Mouse (Mus musculus): ENCODE measurements around the gene Foxe3. TPM values are rescaled to one million over a fixed set of nuclear protein-coding genes. Genes with fewer than 3 reads are reported as not detected.

Gene Foxe3
- total and polyA plus RNA-seq, 3 experiments: not detected

GRCm38 (mm10) chr4:114959533-114959932, 33.7 kb upstream of the Foxe3 start:
- in situ Hi-C loops (cut with MboI; ENCODE audit: low pct_ligation_motif_present, low pct_unique_long_range_greater_than_20kb, low sequenced_read_pairs) (no loop called here), dilution Hi-C loops (cut with MboI; ENCODE audit: extremely low pct_ligation_motif_present, extremely low pct_unique_long_range_greater_than_20kb, low sequenced_read_pairs) (no loop called here)
- TF ChIP-seq IRF4 (IDR thresholded peaks at IDR 0.05; ENCODE audit: low read depth, low read length): no peak
- TF ChIP-seq HCFC1 (IDR thresholded peaks at IDR 0.05; ENCODE audit: low read depth, low read length): no peak
- no peak for TF ChIP-seq JUN (IDR thresholded peaks at IDR 0.05; ENCODE audit: insufficient read depth, low read depth, low read length)
- TF ChIP-seq ETS1 (conservative IDR thresholded peaks at IDR 0.05; ENCODE audit: low read depth, low read length): no peak
- no peak for TF ChIP-seq BHLHE40 (IDR thresholded peaks at IDR 0.05; ENCODE audit: low read depth, low read length)
- TF ChIP-seq JUND (conservative IDR thresholded peaks at IDR 0.05; ENCODE audit: low read depth, low read length): no peak
- no peak for TF ChIP-seq USF2 (conservative IDR thresholded peaks at IDR 0.05; ENCODE audit: low read depth, low read length)
- no peak for TF ChIP-seq UBTF (IDR thresholded peaks at IDR 0.05; ENCODE audit: low read depth, low read length)
- TF ChIP-seq CHD1 (IDR thresholded peaks at IDR 0.05; ENCODE audit: low read depth, low read length): no peak
- no peak for TF ChIP-seq SIN3A (IDR thresholded peaks at IDR 0.05; ENCODE audit: low read length)
- Histone ChIP-seq H3K36me3 (replicated peaks in 1 of 2; ENCODE audit: control insufficient read depth in 1 of 2, insufficient read depth in 1 of 2, low read length in 1 of 2) (peaks cover 8 to 32% of the 10 kb centered on the region in 2 experiments), H3K4me1 (ENCODE audit: control insufficient read depth in 1 of 2, insufficient read depth in 2 of 2) (peaks cover 0 to 5% of the 10 kb centered on the region in 2 experiments; a peak in 1 of 4 replicates), H3K9ac (ENCODE audit: insufficient read depth, low read depth) (no peak overlapping the region), H3K9me3 (replicated peaks; ENCODE audit: low read length) (no peaks in the 10 kb centered on the region), H3K27ac (ENCODE audit: insufficient read depth, low read depth) (no peak overlapping the region), H3K79me2 (replicated peaks; ENCODE audit: control insufficient read depth, extremely low read depth, insufficient read depth, poor library complexity, severe bottlenecking) (no peaks in the 10 kb centered on the region), H3K4me2 (ENCODE audit: insufficient read depth, low read depth, poor library complexity, severe bottlenecking) (no peak overlapping the region), H3K27me3 (replicated peaks) (no peaks in the 10 kb centered on the region), H3K4me3 (replicated peaks in 1 of 3; ENCODE audit: low read depth in 2 of 3, low read length in 2 of 3, poor library complexity in 1 of 3) (no peak overlapping the region)
- no peak for DNase-seq (ENCODE audit: extremely low read depth)

- Histone ChIP-seq H3K36me3 (replicated peaks in 1 of 2; ENCODE audit: control insufficient read depth in 1 of 2, insufficient read depth in 1 of 2, low read length in 1 of 2) (peaks cover 8 to 27% of the 10 kb centered on the region in 2 experiments), H3K9ac (ENCODE audit: insufficient read depth, low read depth) (no peak overlapping the region), H3K4me2 (ENCODE audit: insufficient read depth, low read depth, poor library complexity, severe bottlenecking) (no peak overlapping the region), H3K27me3 (replicated peaks) (no peaks in the 10 kb centered on the region), H3K9me3 (replicated peaks; ENCODE audit: low read length) (no peaks in the 10 kb centered on the region), H3K4me3 (replicated peaks in 1 of 3; ENCODE audit: low read depth in 2 of 3, low read length in 2 of 3, poor library complexity in 1 of 3) (no peak overlapping the region), H3K79me2 (replicated peaks; ENCODE audit: control insufficient read depth, extremely low read depth, insufficient read depth, poor library complexity, severe bottlenecking) (no peaks in the 10 kb centered on the region), H3K4me1 (ENCODE audit: control insufficient read depth in 1 of 2, insufficient read depth in 2 of 2) (peaks cover 0 to 5% of the 10 kb centered on the region in 2 experiments; a peak in 1 of 4 replicates), H3K27ac (ENCODE audit: insufficient read depth, low read depth) (no peak overlapping the region)
- dilution Hi-C loops (cut with MboI; ENCODE audit: extremely low pct_ligation_motif_present, extremely low pct_unique_long_range_greater_than_20kb, low sequenced_read_pairs): no loop called here
- TF ChIP-seq USF2 (conservative IDR thresholded peaks at IDR 0.05; ENCODE audit: low read depth, low read length) (no peak), GABPA (IDR thresholded peaks at IDR 0.05; ENCODE audit: insufficient replicate concordance, low read depth, low read length) (no peak), TBP (conservative IDR thresholded peaks at IDR 0.05; ENCODE audit: low read depth, low read length) (no peak), IRF4 (IDR thresholded peaks at IDR 0.05; ENCODE audit: low read depth, low read length) (no peak), MYC (IDR thresholded peaks at IDR 0.05; ENCODE audit: low read depth, low read length) (no peak), MAX (IDR thresholded peaks at IDR 0.05; ENCODE audit: low read length) (no peak), SMC3 (IDR thresholded peaks at IDR 0.05; ENCODE audit: low read depth, low read length) (no peak), ZNF384 (IDR thresholded peaks at IDR 0.05; ENCODE audit: low read depth, low read length) (no peak), MAZ (IDR thresholded peaks at IDR 0.05; ENCODE audit: low read depth, low read length) (no peak)
- no peak for DNase-seq (ENCODE audit: extremely low read depth)
- in situ Hi-C loops (cut with MboI; ENCODE audit: low pct_ligation_motif_present, low pct_unique_long_range_greater_than_20kb, low sequenced_read_pairs): no loop called here
Observed at GRCm38 (mm10) chr4:114958786-114959185, 33.0 kb upstream of the Foxe3 start.
